In the genomic region with DNA sequence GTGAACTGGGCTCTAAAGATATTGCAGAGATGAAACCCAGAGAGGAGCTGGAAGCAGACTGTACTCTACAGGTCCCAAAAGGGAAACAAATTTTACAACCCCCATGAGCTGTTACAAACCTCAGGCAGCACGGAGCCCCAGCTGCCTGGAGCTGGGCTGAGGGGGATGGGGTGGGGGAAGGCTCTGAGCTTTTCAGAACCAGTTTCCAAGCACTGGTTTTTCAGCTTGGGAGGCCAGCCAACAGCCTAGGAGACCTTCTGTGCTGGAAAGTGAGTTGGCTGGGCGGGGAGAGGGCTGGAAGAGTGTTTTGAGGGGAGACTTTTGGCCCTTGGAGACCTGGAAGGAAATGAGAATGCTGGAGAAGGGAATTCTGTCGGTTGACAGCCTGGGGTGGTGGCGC, we compare ENCODE assay signal across 13 mouse cellular contexts. TPM values are rescaled to one million over a fixed set of nuclear protein-coding genes. Genes with fewer than 3 reads are reported as not detected.
DNase-seq lines count a peak whose midpoint lies in the region.
"Had no signal": no experiment of that assay in that cellular context is flagged by ENCODE, and none has a peak within 500 bp of the region (broad histone marks: within the 10 kb centered on the region; RNA-seq: fewer than 3 reads in every experiment).

No protein-coding gene starts in this region.

- peak; percentile 98 for DNase-seq in heart, adult 11 months
- DNase-seq in heart, embryonic 10.5 days (ENCODE audit: low spot score): no peak
- peak; percentile 69 to 71 for DNase-seq in right cerebral cortex, postnatal 10 days (ENCODE audit: low spot score in 2 of 2)
- no peak for DNase-seq in right cerebral cortex, postnatal 36 days (ENCODE audit: low spot score in 2 of 2)
- DNase-seq in kidney, postnatal 25 days: peak; percentile 63 to 78
- peak; percentile 53 for DNase-seq in skeletal muscle tissue, adult 2 months (ENCODE audit: low read depth, low spot score)
- DNase-seq in urinary bladder, adult 18-20 months (ENCODE audit: low spot score in 2 of 2): no peak
- DNase-seq in frontal cortex, postnatal 36 days (ENCODE audit: low spot score in 2 of 2): no peak
- DNase-seq: B cell, adult 2 months had no signal

- H3K4me1 ChIP-seq in heart, embryonic 10.5 days: no peaks in the 10 kb centered on the region

- H3K9me3 ChIP-seq in heart, embryonic 10.5 days: no peaks in the 10 kb centered on the region

- WGBS in heart, embryonic 10.5 days: 56% methylated on average over 4 of the region's 4 CpGs

- no peak overlapping the region for H3K4me3 ChIP-seq in heart, embryonic 10.5 days

- peaks cover 7% of the 10 kb centered on the region for H3K27me3 ChIP-seq in heart, embryonic 10.5 days (ENCODE audit: insufficient read depth, poor library complexity, severe bottlenecking)

- no peak overlapping the region for H3K27ac ChIP-seq in heart, embryonic 10.5 days
- H3K27ac ChIP-seq: hindbrain, embryonic 14.5 days had no signal

- H3K36me3 ChIP-seq in heart, embryonic 10.5 days: no peaks in the 10 kb centered on the region

RNA-seq across cellular contexts. Expression of gene Pop7, which starts 10.8 kb away (rescaled TPM):
- 50.6 and 56.6 TPM in 2 replicates for polyA plus RNA-seq in heart, embryonic 10.5 days (2016; fragmentation: Nextera tagmentation; extraction: Ambion mirVana)

RNA-seq across cellular contexts. Expression of gene Zan, which starts 14.7 kb away (rescaled TPM):
- 0.04 and 0.25 TPM in 2 replicates for polyA plus RNA-seq in heart, embryonic 10.5 days (2016; fragmentation: Nextera tagmentation; extraction: Ambion mirVana)
- polyA plus RNA-seq: limb, embryonic 11.5 days had no signal

RNA-seq across cellular contexts. Expression of gene Gigyf1, which starts 26.8 kb away (rescaled TPM):
- 8.0 and 10.8 TPM in 2 replicates for polyA plus RNA-seq in heart, embryonic 10.5 days (2016; fragmentation: Nextera tagmentation; extraction: Ambion mirVana)

RNA-seq across cellular contexts. Expression of gene Epo, which starts 41.5 kb away (rescaled TPM):
- polyA plus RNA-seq in heart, embryonic 10.5 days (2016; fragmentation: Nextera tagmentation; extraction: Ambion mirVana): 0.28 and 2.3 TPM in 2 replicates
- polyA plus RNA-seq: hindbrain, embryonic 14.5 days; midbrain, embryonic 16.5 days; Patski had no signal

RNA-seq across cellular contexts. Expression of gene Gnb2, which starts 41.8 kb away (rescaled TPM):
- polyA plus RNA-seq in heart, embryonic 10.5 days (2016; fragmentation: Nextera tagmentation; extraction: Ambion mirVana): 287 and 294 TPM in 2 replicates

Comparison
In these comparisons a context has a peak if more than half of its experiments do, and no peak if none do; other contexts are left out.
1. DNase-seq: peak in heart, adult 11 months (single experiment), right cerebral cortex, postnatal 10 days (2 of 2), kidney, postnatal 25 days (2 of 2) and skeletal muscle tissue, adult 2 months (single experiment); none in heart, embryonic 10.5 days (single experiment), right cerebral cortex, postnatal 36 days (0 of 2), urinary bladder, adult 18-20 months (0 of 2) and frontal cortex, postnatal 36 days (0 of 2).